Mouse (Mus musculus): ENCODE measurements at regions not wholly inside any gene's neighbourhood (a gene's known extent, or its start where the extent isn't known, plus 50 kb on each side); places are given as distances from the start of the nearest gene placed in this dataset.

GRCm38 (mm10) chr16:30118876-30119275, 54.7 kb downstream of the Hes1 start:
- no peak for DNase-seq (ENCODE audit: low spot score)

GRCm38 (mm10) chr16:30120330-30121265, 56.4 kb downstream of the Hes1 start:
- no peak for DNase-seq (ENCODE audit: low spot score)

DNA sequence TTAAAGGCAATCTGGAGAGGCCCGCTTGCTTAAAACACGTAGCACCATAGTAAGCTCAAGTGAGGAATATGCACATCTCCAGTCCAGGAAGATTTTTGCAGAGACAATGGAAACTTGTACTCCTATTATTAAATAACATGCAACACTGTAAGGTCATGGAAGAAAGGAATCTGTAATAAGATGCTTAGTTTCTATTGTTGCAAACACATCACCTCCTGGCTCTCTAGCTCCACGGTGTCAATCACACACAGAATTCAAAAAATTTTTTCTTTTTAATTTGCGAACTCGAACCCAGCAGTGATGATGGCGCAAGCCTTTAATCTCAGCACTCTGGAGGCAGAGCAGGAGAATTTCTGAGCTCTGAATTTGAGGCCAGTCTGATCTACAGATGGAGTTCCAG, 57.4 kb downstream of the Hes1 start:
- DNase-seq (ENCODE audit: low spot score), result no peak

DNA sequence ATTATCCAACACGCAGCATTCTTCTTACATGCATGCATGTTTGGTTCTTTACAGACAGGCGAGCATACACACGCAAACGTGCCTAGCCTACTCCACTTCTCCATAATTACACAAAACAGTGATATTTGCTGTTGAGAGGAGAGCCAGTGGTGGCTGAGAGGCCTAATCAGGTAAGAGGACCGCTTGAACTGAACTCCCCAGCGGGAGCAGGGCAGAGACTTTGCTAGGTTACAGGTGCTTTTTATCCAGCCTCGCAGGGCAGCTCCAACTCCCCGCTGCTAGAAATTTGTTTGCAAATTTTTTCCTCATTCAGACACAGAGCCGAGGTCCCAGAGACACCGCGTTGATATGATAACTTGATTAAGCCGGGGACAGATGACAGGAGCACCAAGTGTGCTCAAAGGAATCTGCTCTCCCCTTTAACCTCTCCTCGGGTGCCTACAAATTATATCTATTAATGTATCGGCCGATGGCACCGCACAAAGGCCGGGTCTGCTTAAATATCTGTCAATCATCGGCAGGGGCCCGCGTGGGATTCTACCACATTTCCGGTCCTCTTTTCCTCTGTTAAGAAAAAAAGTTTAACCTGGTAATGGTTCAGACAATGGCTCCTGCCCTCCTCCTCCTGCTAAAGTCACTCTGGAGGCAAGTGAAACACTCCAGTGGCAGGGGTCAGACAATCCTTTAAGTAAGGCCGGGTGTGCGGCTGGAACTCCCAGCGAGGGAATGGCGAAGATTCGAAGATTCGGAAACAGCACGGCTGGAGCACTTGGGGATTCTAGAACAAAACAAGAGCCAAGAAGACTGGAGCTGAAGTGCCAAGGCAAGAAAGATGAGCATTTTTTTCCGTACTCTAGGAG, 58.3 kb downstream of the Hes1 start:
- no peak for DNase-seq (ENCODE audit: low spot score)

DNA sequence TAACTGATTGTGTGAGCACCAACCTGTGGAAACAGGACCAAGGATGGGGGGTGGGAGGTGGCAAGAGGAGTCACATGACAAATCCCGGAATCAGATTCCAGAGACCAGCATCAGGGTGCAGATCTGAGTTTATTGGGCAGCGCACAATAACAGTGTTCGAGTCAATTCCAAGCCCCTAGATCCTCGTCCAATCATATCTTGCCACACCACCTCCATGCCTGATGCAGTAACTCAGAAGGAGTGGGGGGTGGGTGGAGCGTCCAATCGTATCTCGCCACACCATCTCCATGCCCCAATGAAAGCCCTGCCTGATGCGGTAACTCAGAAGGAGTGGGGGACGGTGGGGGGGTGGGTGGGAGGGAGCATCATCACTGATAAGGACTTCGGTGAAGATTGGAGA, 62.8 kb downstream of the Hes1 start:
- DNase-seq (ENCODE audit: low spot score), result no peak

GRCm38 (mm10) chr16:30128787-30129186, 64.6 kb downstream of the Hes1 start:
- DNase-seq (ENCODE audit: low spot score), result no peak

DNA sequence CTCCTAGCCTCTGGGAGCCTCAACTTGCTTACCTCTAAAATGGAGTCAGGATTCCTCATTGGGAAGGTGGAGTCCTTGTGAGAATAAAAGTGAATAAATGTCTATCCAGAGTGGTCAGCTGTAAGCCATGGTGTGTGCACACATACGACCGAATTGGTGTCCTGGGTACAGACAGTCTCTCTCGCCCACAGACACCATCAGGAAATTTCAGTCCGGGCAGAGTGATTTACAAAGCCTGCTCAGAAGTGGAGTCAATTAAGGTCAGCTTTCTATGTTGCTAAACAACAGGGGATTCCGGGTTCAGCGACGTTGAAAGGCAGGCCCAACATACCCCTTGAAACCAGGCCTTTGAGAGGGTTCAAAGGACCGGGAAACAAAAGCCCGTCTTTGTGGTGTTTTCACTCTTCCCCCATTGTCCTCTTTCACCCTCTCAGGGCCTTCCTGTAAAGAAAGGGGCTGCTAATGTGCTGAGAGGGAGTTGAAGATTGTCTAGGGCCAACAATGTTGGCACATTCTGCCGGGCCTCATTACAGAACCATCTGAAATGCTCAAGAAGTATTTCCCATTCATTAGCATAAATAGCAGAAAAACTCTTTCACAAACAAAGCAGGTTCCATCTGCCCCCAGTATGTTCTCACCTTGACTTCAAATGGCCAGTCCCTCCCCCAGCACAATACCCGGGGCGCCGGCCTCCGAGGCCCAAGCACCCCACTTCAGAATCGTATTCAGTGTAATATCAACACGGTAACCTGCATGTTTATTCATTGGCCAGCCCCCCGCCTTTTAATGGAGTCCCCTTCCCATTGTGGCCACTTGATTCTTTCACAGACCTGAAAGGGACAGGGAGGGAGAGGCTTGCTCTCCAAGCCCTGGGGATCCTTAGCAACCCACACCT, 65.3 kb downstream of the Hes1 start:
- DNase-seq (ENCODE audit: low spot score), result no peak

DNA sequence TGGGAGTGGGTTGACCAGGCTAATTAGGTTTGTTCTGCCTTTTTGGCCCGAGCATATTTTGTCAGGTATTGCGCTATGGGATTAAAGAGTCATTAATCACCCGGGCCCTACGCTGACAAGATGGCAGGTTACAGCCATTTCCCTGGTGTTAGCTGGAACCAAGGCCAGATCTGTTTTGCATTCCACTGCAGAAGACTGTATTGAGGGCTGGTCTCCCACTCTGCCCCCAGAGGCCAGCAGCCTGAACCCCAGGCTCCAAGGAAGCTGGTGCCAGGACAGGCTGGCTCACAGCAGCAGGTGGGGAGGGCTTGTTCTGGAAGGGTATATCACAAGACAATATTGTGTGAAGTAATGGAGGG, 65.9 kb downstream of the Hes1 start:
- DNase-seq (ENCODE audit: low spot score), result no peak

- DNase-seq (ENCODE audit: low spot score), result no peak
These were observed 67.9 kb downstream of the Hes1 start for GRCm38 (mm10) chr16:30132086-30132485.

DNA sequence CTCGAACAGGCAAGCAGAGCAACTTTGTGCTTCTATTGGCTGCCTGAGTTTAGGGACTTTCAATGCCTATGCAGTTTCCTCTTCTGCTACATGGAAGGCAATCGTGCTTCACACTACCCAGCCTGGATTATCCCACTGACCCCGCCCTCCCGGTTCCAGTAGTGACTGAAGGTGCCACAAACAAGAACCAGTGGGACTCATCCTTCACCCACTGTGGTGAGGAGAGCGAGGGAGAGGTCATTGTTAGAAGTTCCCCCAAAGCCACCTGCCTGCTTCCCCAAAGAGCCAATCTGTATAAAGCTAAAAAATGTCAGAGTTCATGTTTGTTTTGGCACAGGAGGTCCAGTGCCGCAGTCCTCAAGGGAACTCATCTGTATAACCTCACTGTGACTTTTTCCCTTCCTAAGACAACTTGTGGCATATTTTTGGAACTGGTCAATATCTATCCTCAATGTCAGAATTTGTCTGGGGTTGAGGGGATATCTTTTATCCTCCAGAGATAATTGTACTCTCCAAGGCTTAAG, 70.5 kb downstream of the Hes1 start:
- no peak for DNase-seq (ENCODE audit: low spot score)

GRCm38 (mm10) chr16:30136849-30137248, 72.7 kb downstream of the Hes1 start:
- no peak for DNase-seq (ENCODE audit: low spot score)

- DNase-seq (ENCODE audit: low spot score), result no peak
These were observed 73.6 kb downstream of the Hes1 start for GRCm38 (mm10) chr16:30137812-30138211.

DNA sequence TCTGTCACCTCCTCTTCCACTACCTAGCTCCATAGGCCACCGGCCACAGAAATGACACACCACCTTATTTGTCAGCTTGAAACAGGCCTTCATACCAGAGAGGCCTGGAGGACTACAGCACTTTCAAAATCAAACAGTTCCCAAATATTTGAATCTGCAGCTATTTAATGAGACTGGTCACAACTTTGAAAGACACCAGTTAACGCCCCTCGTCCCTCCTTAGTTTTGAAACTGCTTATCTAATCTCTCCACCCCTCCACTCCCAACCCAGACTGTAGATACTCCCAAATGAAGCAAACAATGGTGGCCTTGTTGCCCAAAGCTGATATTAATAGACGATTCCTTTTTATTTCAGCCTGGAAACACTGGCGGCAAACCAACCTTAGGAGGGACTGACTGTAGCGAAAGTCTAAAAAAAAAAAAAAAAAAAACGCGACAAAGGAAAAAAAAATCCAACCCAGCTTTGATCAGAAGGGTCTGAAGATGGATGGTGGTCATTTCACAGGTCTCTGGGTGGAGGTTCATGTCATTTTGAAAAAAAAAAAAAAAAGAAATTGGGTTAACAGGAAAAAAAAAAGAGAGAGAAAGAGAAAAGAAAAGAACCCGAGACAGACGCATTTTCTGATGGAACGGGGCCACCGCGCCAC, 80.8 kb downstream of the Hes1 start:
- DNase-seq (ENCODE audit: low spot score), result peak; percentile 43

DNA sequence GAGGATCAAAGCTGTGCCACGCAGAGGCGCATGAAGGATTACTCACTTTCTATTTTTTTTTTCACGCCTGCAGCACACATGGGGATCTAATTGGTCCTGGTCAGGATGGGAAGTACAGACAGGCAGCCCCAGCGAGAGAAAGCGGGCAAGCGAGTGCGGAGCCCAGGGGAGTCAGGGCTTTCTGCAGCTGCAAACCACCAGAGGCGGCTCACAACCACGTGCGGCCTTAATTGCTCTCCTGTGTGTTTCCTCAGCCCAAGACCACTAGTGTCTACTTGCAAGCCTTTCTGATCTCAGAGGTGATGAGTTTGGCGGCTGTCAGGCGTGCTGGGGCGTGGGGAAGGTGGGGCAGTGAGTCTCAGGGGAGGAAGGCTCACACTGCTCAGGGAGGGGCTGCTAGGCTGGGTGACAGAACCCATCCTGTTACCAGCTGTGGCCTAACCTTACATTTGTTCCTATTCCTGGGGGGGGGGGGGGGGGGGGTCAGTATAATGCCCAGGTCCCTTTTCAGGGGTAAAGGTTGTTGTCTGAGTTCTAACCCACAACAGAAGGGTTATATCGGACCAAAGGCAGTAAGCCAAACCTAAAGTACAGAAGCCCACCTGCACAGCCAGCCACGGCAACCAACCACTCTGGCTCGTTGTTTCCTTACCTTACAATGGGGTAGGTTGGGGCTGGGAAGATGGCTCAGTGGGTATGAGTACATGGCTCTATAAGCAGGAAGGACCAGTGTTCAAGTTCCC, 81.5 kb downstream of the Hes1 start:
- peak; percentile 62 for DNase-seq (ENCODE audit: low spot score)

- DNase-seq (ENCODE audit: low spot score), result no peak
These were observed 82.0 kb downstream of the Hes1 start for GRCm38 (mm10) chr16:30146208-30146525.

GRCm38 (mm10) chr16:30147296-30147695, 83.1 kb downstream of the Hes1 start:
- no peak for DNase-seq (ENCODE audit: low spot score)

DNA sequence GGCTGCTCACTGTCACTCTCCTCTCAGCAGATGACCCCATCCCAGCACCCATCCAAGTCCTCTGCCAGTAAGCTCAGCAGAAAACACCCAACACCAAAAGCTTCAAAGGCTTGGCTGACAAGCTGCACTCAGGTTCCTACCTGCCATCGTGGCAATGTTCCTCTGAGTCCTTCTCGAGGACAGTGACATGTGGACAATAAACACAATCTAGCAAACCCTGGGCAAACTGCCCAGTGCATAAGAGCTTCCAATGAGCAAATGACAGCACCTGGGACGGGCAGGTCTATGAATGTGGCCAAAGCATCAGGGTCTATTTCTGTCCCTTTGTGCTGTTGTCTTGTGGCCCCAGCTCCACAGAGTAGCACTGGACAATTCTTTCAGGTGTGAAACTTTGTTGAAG, 86.9 kb downstream of the Hes1 start:
- DNase-seq (ENCODE audit: low spot score), result no peak

DNA sequence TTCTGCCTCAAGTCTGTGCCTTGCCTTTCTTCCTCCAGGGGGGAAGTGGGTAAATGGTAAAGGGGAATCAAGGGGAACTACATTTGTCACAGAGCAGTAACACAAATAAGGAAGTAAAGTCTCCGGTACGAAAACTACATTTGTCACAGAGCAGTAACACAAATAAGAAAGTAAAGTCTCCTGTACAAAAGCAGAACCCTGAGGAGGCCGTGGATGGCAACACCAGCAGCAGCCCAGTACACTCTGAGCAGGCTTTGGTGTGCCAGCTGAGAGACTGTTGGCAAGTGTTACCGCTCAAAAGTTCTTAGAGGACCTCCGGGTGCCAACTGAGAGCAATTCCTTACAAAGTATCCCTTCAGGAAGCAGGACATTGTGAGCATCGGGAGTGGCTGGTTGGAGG, 90.9 kb downstream of the Hes1 start:
- peak; percentile 48 for DNase-seq (ENCODE audit: low spot score)

GRCm38 (mm10) chr16:30155486-30156246, 91.5 kb downstream of the Hes1 start:
- no peak for DNase-seq (ENCODE audit: low spot score)

DNA sequence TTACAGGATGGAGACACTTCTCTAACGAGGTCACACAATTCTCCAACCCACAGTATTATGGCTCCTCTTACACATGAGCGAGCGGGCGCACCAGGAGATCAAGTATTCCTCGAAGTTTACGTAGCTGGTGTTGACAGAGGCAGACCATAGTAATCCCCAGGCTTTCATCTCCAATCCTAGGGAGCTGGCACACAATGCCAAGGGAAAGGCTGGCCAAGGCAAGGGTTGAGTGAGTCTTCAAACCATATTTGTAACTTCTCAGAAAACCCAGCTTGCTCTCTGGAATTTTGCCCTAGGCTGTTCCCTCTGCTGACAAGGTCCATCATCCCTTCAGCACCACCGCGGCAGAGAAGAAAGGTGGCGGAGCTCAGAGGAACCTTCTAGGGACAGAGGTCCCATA, 94.0 kb downstream of the Hes1 start:
- DNase-seq (ENCODE audit: low spot score), result no peak

Measured in testis, postnatal 14 days (tissue).